Comparison of ENCODE assay signal across 8 mouse cellular contexts in the genomic region with DNA sequence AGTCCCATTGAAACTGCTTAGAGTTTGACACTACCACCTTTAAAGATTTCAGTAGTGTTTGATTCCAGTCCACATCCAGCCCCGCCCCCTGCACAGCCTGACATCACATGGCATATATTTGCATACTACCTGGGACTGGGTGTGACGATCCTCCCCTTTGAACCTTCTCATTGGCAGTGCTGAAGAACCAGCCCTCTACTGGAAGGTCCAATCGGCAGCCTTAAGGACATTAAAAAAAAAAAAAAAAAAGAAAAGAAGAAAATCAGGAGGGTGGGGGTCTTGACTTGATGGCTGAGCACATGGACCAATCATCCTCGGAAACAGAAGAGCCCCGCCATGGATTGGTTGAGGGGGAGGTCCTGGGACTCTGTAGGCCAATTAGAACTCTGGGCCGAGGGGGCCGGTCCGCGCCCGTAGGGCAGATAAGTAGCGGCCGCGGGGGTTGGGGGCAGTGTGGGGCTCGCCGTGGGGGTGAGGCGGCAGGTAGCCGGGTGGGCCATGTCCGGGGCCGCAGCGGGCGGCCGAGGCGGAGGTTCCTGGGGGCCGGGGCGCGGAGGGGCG. TPM values are rescaled to one million over a fixed set of nuclear protein-coding genes. Genes with fewer than 3 reads are reported as not detected.
DNase-seq lines count a peak whose midpoint lies in the region; ATAC-seq and TF ChIP-seq lines count a peak whose summit lies in the region.

Gene Fam117a (plus strand): TSS at position 451 of the 561 bp plus-strand sequence.

- H3K9ac ChIP-seq in ES-Bruce4 (ENCODE audit: low read depth, poor library complexity, severe bottlenecking) = peak within 1 kb of the TSS; percentile 95
- peak within 1 kb of the TSS; percentile 76 for H3K9ac ChIP-seq in forebrain, embryonic 11.5 days (ENCODE audit: low read length)
- peak within 1 kb of the TSS; percentile 63 for H3K9ac ChIP-seq in heart, embryonic 15.5 days
- H3K9ac ChIP-seq in liver, embryonic 16.5 days (ENCODE audit: low read depth, low read length) = peak within 1 kb of the TSS; percentile 96
- H3K9ac ChIP-seq in neural tube, embryonic 13.5 days = peak within 1 kb of the TSS; percentile 80

- H3K4me1 ChIP-seq in ES-Bruce4 (ENCODE audit: control insufficient read depth, insufficient read depth, low read length) = no peaks in the 10 kb centered on the region
- no peaks in the 10 kb centered on the region; the same call in 1 of the 2 replicates for H3K4me1 ChIP-seq in forebrain, embryonic 11.5 days (replicated peaks; ENCODE audit: control insufficient read depth, insufficient read depth, low read length)
- peaks cover 20% of the 10 kb centered on the region for H3K4me1 ChIP-seq in heart, embryonic 15.5 days (replicated peaks)
- H3K4me1 ChIP-seq in liver, embryonic 16.5 days (ENCODE audit: control insufficient read depth, low read depth, low read length) = peaks cover 44% of the 10 kb centered on the region
- peaks cover 40% of the 10 kb centered on the region for H3K4me1 ChIP-seq in neural tube, embryonic 13.5 days (replicated peaks)
- H3K4me1 ChIP-seq in testis, adult 2 months (ENCODE audit: control insufficient read depth, insufficient read depth, low read length) = peaks cover 7% of the 10 kb centered on the region

- peak; percentile 84 for DNase-seq in c-Kit-positive CD71-negative TER-119-negative erythroid progenitor cells, embryonic 14.5 days (ENCODE audit: low read depth)
- peak; percentile 92 for DNase-seq in forebrain, embryonic 11.5 days (ENCODE audit: low spot score)
- peak; percentile 93 for DNase-seq in kidney, postnatal 14 days

- H3K27ac ChIP-seq in ES-Bruce4 (ENCODE audit: insufficient read depth, low read length) = no peak within 1 kb of the TSS
- H3K27ac ChIP-seq in forebrain, embryonic 11.5 days (ENCODE audit: low read depth, low read length) = no peak within 1 kb of the TSS
- H3K27ac ChIP-seq in heart, embryonic 15.5 days = peak within 1 kb of the TSS; percentile 38
- peak within 1 kb of the TSS; percentile 99 for H3K27ac ChIP-seq in liver, embryonic 16.5 days (ENCODE audit: low read length)
- no peak within 1 kb of the TSS; the same call in 1 of the 2 replicates for H3K27ac ChIP-seq in neural tube, embryonic 13.5 days (replicated peaks)
- 0 out of 2 replicates have a peak within 1 kb of the TSS, but pooled peaks have one; percentile 35 for H3K27ac ChIP-seq in testis, adult 2 months (ENCODE audit: control insufficient read depth, insufficient read depth, low read depth, low read length)

- H3K36me3 ChIP-seq in ES-Bruce4 (ENCODE audit: control insufficient read depth, insufficient read depth, low read length, poor library complexity, severe bottlenecking) = peaks cover 3% of the 10 kb centered on the region
- no peaks in the 10 kb centered on the region for H3K36me3 ChIP-seq in forebrain, embryonic 11.5 days (ENCODE audit: control insufficient read depth, insufficient read depth, low read length)
- no peaks in the 10 kb centered on the region for H3K36me3 ChIP-seq in heart, embryonic 15.5 days
- peaks cover 1% of the 10 kb centered on the region for H3K36me3 ChIP-seq in liver, embryonic 16.5 days (ENCODE audit: control insufficient read depth, insufficient read depth)
- H3K36me3 ChIP-seq in neural tube, embryonic 13.5 days = no peaks in the 10 kb centered on the region
- H3K36me3 ChIP-seq in testis, adult 2 months (ENCODE audit: control insufficient read depth, insufficient read depth, low read length) = no peaks in the 10 kb centered on the region

- H3K9me3 ChIP-seq in ES-Bruce4 (replicated peaks; ENCODE audit: control insufficient read depth, insufficient read depth, low read length, poor library complexity, severe bottlenecking) = no peaks in the 10 kb centered on the region
- no peaks in the 10 kb centered on the region for H3K9me3 ChIP-seq in forebrain, embryonic 11.5 days (ENCODE audit: control insufficient read depth, low read length)
- no peaks in the 10 kb centered on the region for H3K9me3 ChIP-seq in heart, embryonic 15.5 days (replicated peaks)
- no peaks in the 10 kb centered on the region for H3K9me3 ChIP-seq in liver, embryonic 16.5 days (replicated peaks; ENCODE audit: control insufficient read depth, low read length)
- no peaks in the 10 kb centered on the region for H3K9me3 ChIP-seq in neural tube, embryonic 13.5 days

- peak within 1 kb of the TSS; percentile 88 for H3K4me2 ChIP-seq in forebrain, embryonic 11.5 days (ENCODE audit: low read depth, low read length, severe bottlenecking)
- H3K4me2 ChIP-seq in heart, embryonic 15.5 days = peak within 1 kb of the TSS; percentile 94
- peak within 1 kb of the TSS; percentile 73 for H3K4me2 ChIP-seq in liver, embryonic 16.5 days (ENCODE audit: low read depth, low read length)
- peak within 1 kb of the TSS; percentile 97 for H3K4me2 ChIP-seq in neural tube, embryonic 13.5 days

- H3K4me3 ChIP-seq in ES-Bruce4 (ENCODE audit: low read depth, low read length) = peak within 1 kb of the TSS; percentile 89
- peak within 1 kb of the TSS; percentile 81 for H3K4me3 ChIP-seq in forebrain, embryonic 11.5 days (ENCODE audit: low read depth, low read length)
- H3K4me3 ChIP-seq in heart, embryonic 15.5 days = peak within 1 kb of the TSS; percentile 70
- H3K4me3 ChIP-seq in liver, embryonic 16.5 days (ENCODE audit: low read depth, low read length) = peak within 1 kb of the TSS; percentile 94
- H3K4me3 ChIP-seq in neural tube, embryonic 13.5 days = peak within 1 kb of the TSS; percentile 90
- peak within 1 kb of the TSS; percentile 73 for H3K4me3 ChIP-seq in testis, adult 2 months (ENCODE audit: control insufficient read depth, low read depth, low read length)

- peak; percentile 97 for ATAC-seq in forebrain, embryonic 11.5 days (replicated peaks; ENCODE audit: low FRiP score)
- ATAC-seq in heart, embryonic 15.5 days (replicated peaks; ENCODE audit: insufficient number of reproducible peaks, insufficient read depth, low FRiP score, low read depth) = peak; percentile 96
- ATAC-seq in liver, embryonic 16.5 days (ENCODE audit: low read depth) = peak; percentile 80
- ATAC-seq in neural tube, embryonic 13.5 days (ENCODE audit: low read depth) = peak; percentile 97

- TF ChIP-seq EP300 in ES-Bruce4 (IDR thresholded peaks at IDR 0.05; ENCODE audit: insufficient read depth, low read depth, low read length) = no peak

- H3K27me3 ChIP-seq in ES-Bruce4 (ENCODE audit: control insufficient read depth, insufficient read depth, low read length, poor library complexity, severe bottlenecking) = no peaks in the 10 kb centered on the region
- 0 out of 2 replicates have a peak, but pooled peaks cover 2% of the 10 kb centered on the region for H3K27me3 ChIP-seq in forebrain, embryonic 11.5 days (ENCODE audit: control insufficient read depth, insufficient read depth, low read length)
- no peaks in the 10 kb centered on the region for H3K27me3 ChIP-seq in heart, embryonic 15.5 days
- no peaks in the 10 kb centered on the region for H3K27me3 ChIP-seq in liver, embryonic 16.5 days (ENCODE audit: control insufficient read depth, insufficient read depth, low read depth, low read length)
- H3K27me3 ChIP-seq in neural tube, embryonic 13.5 days = 0 out of 2 replicates have a peak, but pooled peaks cover 6% of the 10 kb centered on the region
- H3K27me3 ChIP-seq in testis, adult 2 months (ENCODE audit: control insufficient read depth, insufficient read depth, low read length) = no peaks in the 10 kb centered on the region

- WGBS in forebrain, embryonic 11.5 days = 0% methylated on average over 18 of the region's 27 CpGs
- 1% methylated on average over 24 of the region's 27 CpGs for WGBS in heart, embryonic 15.5 days
- 0% methylated on average over 16 of the region's 27 CpGs for WGBS in liver, embryonic 16.5 days (ENCODE audit: insufficient replicate concordance)
- 1% methylated on average over 21 of the region's 27 CpGs for WGBS in neural tube, embryonic 13.5 days

- no peak for TF ChIP-seq CTCF in ES-Bruce4 (IDR thresholded peaks at IDR 0.05; ENCODE audit: low read depth, low read length)
- no peak for TF ChIP-seq CTCF in testis, adult 2 months (IDR thresholded peaks at IDR 0.05; ENCODE audit: control insufficient read depth, insufficient read depth, insufficient replicate concordance, low read depth, low read length)

- TF ChIP-seq POLR2A in ES-Bruce4 (IDR thresholded peaks at IDR 0.05; ENCODE audit: insufficient read depth, low read length) = no peak
- TF ChIP-seq POLR2A in testis, adult 2 months (IDR thresholded peaks at IDR 0.05; ENCODE audit: control insufficient read depth, low read depth, low read length) = peak; percentile 48; the same call in 1 of the 2 replicates

RNA-seq across cellular contexts. Expression of gene Fam117a, which starts in this region (rescaled TPM):
- polyA plus RNA-seq in ES-Bruce4 (2011; ENCODE audit: insufficient read depth, insufficient read length, low read depth, missing spikeins) = 32.4 and 36.2 TPM in 2 replicates
- 8.9 and 10.1 TPM in 2 replicates for polyA plus RNA-seq in forebrain, embryonic 11.5 days (2014; fragmentation: Nextera tagmentation; extraction: Ambion mirVana)
- 4.1 and 6.8 TPM in 2 replicates for polyA plus RNA-seq in heart, embryonic 15.5 days (2015; fragmentation: Nextera tagmentation; extraction: Ambion mirVana)
- 73.5 and 81.3 TPM in 2 replicates for polyA plus RNA-seq in liver, embryonic 16.5 days (2015; fragmentation: Nextera tagmentation; extraction: Ambion mirVana)
- 3.2 and 3.7 TPM in 2 replicates for polyA plus RNA-seq in neural tube, embryonic 13.5 days (2015; fragmentation: Nextera tagmentation; extraction: Ambion mirVana)
- polyA plus RNA-seq in testis, adult 2 months (2012; rRNA removed) = 16.7 TPM in 2 replicates

Comparison
In these comparisons a context has a peak if more than half of its experiments do, and no peak if none do; other contexts are left out.
1. H3K27ac ChIP-seq: peak in heart, embryonic 15.5 days (single experiment), liver, embryonic 16.5 days (single experiment) and testis, adult 2 months (single experiment); none in ES-Bruce4 (single experiment), forebrain, embryonic 11.5 days (single experiment) and neural tube, embryonic 13.5 days (single experiment).
2. Peak in every context shown above with its lines, with median percentiles within 50 percentile points of each other: H3K4me3 ChIP-seq, H3K9ac ChIP-seq, DNase-seq, ATAC-seq and H3K4me2 ChIP-seq.